Mouse (Mus musculus): ENCODE results near the gene Grik4. TPM values are rescaled to one million over a fixed set of nuclear protein-coding genes. Genes with fewer than 3 reads are reported as not detected.

Grik4 gene
- polyA plus RNA-seq, 1 experiment from 2014 or later: 1.9 TPM

DNA sequence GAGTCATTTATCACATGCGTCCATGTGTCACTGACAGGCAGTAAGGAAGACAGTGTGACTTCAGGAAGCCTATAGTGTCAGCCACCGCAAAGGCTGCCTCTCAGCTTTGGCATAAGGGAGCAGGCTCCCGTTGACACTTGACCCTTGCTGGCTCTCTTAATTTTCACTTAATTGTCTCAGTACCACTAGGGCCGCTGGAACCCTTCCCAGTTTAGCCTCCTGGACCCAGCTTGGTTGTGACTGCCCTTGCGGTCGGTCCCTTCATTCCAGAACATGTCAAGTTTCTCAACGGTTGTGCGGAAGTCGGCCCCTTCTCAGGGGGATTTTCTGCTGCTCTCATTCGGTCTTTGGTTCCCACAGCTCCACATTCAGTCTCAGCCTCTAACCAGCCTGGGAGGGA, 307.8 kb downstream of the Grik4 start:
- Histone ChIP-seq H3K4me1 (ENCODE audit: control insufficient read depth, insufficient read depth, low read length) (no peaks in the 10 kb centered on the region), H3K9ac (ENCODE audit: low read depth, low read length) (no peak overlapping the region), H3K4me3 (ENCODE audit: low read length) (no peak overlapping the region), H3K4me2 (replicated peaks; ENCODE audit: low read depth, low read length) (no peak overlapping the region), H3K27ac (ENCODE audit: low read depth, low read length) (no peak overlapping the region), H3K9me3 (ENCODE audit: control insufficient read depth, low read length) (no peaks in the 10 kb centered on the region), H3K36me3 (ENCODE audit: control insufficient read depth, insufficient read depth, low read length) (no peaks in the 10 kb centered on the region), H3K27me3 (ENCODE audit: control insufficient read depth, insufficient read depth, low read length) (no peaks in the 10 kb centered on the region)
- WGBS: 59% methylated on average over 10 of the region's 10 CpGs
- ATAC-seq (ENCODE audit: low FRiP score, low TSS enrichment): no peak

DNA sequence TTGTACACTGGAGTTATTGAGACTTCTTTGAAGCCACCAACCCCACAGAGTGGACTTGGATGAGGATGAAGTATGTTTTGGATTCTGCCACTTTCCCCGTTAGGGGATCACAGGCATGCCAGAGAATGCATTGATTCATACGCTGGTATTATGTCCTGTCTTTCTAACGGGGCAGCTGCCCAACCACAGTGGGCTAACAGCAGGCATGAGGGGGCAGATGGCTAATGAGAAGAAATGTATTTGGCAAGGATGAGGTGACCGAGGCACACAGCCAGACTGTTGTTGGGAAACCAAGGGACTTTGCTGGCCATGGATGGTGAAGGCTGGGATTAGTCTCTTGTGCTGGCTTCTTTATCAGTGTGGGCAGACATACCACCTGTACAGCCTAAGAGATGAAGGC, 312.8 kb downstream of the Grik4 start:
- ATAC-seq (ENCODE audit: low FRiP score, low TSS enrichment): no peak
- WGBS: 99% methylated on average over 4 of the region's 4 CpGs
- Histone ChIP-seq H3K27ac (ENCODE audit: low read depth, low read length) (no peak overlapping the region), H3K36me3 (ENCODE audit: control insufficient read depth, insufficient read depth, low read length) (no peaks in the 10 kb centered on the region; the same call in 1 of the 2 replicates), H3K9me3 (ENCODE audit: control insufficient read depth, low read length) (no peaks in the 10 kb centered on the region), H3K9ac (ENCODE audit: low read depth, low read length) (no peak overlapping the region), H3K4me2 (replicated peaks; ENCODE audit: low read depth, low read length) (no peak overlapping the region), H3K27me3 (ENCODE audit: control insufficient read depth, insufficient read depth, low read length) (no peaks in the 10 kb centered on the region), H3K4me3 (ENCODE audit: low read length) (no peak overlapping the region), H3K4me1 (ENCODE audit: control insufficient read depth, insufficient read depth, low read length) (no peaks in the 10 kb centered on the region)

DNA sequence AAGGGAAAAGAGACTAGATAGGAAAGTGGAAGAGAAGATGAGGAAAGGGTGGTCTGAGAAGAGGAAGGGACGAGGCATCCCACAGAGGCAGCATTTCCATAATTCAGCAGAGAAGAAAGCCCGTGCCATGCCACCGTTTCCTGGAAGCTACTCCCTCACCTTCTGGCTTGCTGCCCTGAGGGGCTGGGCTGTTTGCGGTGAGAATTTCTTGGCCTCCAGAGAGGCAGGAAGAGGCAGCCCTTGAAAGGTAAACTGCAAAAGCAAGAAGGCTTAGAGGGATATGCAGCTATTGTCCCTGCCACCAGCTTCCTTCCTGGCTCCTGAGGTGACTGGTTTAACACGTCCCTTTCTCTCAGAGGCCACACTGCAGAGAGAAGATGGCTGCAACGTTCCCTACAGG, 316.7 kb downstream of the Grik4 start:
- WGBS: 36% methylated on average over 6 of the region's 6 CpGs
- H3K4me3 ChIP-seq (ENCODE audit: low read length): no peak overlapping the region
- no peak overlapping the region for H3K4me2 ChIP-seq (replicated peaks; ENCODE audit: low read depth, low read length)
- H3K27me3 ChIP-seq (ENCODE audit: control insufficient read depth, insufficient read depth, low read length): no peaks in the 10 kb centered on the region
- H3K36me3 ChIP-seq (ENCODE audit: control insufficient read depth, insufficient read depth, low read length): no peaks in the 10 kb centered on the region; the same call in 1 of the 2 replicates
- ATAC-seq (ENCODE audit: low FRiP score, low TSS enrichment): no peak
- H3K4me1 ChIP-seq (ENCODE audit: control insufficient read depth, insufficient read depth, low read length): no peaks in the 10 kb centered on the region
- H3K9ac ChIP-seq (ENCODE audit: low read depth, low read length): no peak overlapping the region
- H3K27ac ChIP-seq (ENCODE audit: low read depth, low read length): no peak overlapping the region
- H3K9me3 ChIP-seq (ENCODE audit: control insufficient read depth, low read length): no peaks in the 10 kb centered on the region

DNA sequence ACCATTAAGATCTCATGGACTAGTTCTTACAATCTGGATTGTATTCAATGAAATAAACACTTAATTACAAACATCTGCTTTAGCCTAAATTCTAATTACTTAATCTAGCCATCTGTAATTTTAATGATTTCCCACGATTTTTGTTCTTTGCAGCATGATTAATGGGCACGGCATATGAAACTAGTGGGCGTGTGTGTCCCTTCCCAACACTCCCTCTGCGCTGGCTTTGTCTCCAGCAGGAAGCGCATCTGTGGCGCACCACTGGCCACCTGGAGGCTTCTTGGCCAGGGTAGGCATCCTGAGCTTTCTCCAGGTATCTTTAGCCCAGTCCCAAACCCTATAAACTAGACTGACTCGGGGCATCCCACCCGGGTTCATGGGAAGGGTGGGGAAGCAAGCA, 317.1 kb downstream of the Grik4 start:
- Histone ChIP-seq H3K4me1 (ENCODE audit: control insufficient read depth, insufficient read depth, low read length) (no peaks in the 10 kb centered on the region), H3K4me3 (ENCODE audit: low read length) (no peak overlapping the region), H3K4me2 (replicated peaks; ENCODE audit: low read depth, low read length) (no peak overlapping the region), H3K27ac (ENCODE audit: low read depth, low read length) (no peak overlapping the region), H3K9me3 (ENCODE audit: control insufficient read depth, low read length) (no peaks in the 10 kb centered on the region), H3K36me3 (ENCODE audit: control insufficient read depth, insufficient read depth, low read length) (no peaks in the 10 kb centered on the region; the same call in 1 of the 2 replicates), H3K27me3 (ENCODE audit: control insufficient read depth, insufficient read depth, low read length) (no peaks in the 10 kb centered on the region), H3K9ac (ENCODE audit: low read depth, low read length) (no peak overlapping the region)
- 67% methylated on average over 8 of the region's 8 CpGs for WGBS
- ATAC-seq (ENCODE audit: low FRiP score, low TSS enrichment): no peak

DNA sequence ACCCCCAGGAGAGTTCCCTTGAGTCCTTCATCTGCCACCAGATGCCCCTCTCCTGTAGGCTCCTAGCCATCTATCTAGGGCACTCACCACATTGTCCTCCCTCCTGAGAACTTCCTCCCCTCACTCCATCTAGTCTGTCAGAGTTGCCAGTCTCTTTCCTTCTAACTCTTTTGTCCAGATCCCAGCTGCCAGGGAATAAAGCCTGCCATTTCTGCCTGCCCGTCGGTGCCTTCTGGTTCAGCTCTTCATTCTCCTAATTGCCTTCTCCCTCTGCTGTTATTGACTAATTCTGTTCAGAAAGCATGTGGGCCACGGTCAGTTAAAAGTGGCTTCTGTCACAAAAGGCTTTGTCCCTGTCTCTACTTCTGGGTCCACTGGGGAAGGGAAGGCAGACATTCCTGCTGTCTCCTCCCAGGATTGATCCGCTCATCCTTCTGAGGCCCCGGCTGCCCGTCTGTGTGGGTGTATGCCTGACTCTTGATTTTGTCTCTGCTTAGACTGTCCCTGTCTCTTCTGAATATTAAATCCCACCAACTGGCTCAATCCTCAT, 318.0 kb downstream of the Grik4 start:
- ATAC-seq (ENCODE audit: low FRiP score, low TSS enrichment): no peak
- Histone ChIP-seq H3K4me3 (ENCODE audit: low read length) (no peak overlapping the region), H3K4me2 (replicated peaks; ENCODE audit: low read depth, low read length) (no peak overlapping the region), H3K36me3 (ENCODE audit: control insufficient read depth, insufficient read depth, low read length) (no peaks in the 10 kb centered on the region; the same call in 1 of the 2 replicates), H3K9ac (ENCODE audit: low read depth, low read length) (no peak overlapping the region), H3K27me3 (ENCODE audit: control insufficient read depth, insufficient read depth, low read length) (no peaks in the 10 kb centered on the region), H3K9me3 (ENCODE audit: control insufficient read depth, low read length) (no peaks in the 10 kb centered on the region), H3K4me1 (ENCODE audit: control insufficient read depth, insufficient read depth, low read length) (no peaks in the 10 kb centered on the region), H3K27ac (ENCODE audit: low read depth, low read length) (no peak overlapping the region)
- WGBS: 66% methylated on average over 6 of the region's 6 CpGs

DNA sequence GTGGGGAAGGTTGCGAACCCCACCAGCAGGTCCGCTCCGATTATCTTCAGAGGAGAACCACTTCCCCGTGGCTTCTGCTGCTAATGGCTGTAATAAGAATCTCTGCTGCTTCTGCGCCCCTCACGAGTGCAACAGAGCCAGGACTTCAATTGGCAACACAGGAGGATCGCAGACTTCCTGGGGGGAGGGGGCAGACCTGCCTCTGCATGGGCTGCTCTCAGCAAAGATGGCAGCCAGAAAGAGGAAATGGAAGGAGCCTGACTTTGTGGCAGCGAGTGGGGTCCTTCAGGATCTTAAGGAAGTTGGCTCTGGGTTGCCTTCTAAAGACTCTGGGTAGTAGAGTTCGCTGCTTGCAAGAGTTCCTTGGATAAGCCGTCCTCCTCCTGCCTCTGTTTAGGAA, 329.9 kb downstream of the Grik4 start:
- H3K9ac ChIP-seq (ENCODE audit: low read depth, low read length): no peak overlapping the region
- no peaks in the 10 kb centered on the region for H3K36me3 ChIP-seq (ENCODE audit: control insufficient read depth, insufficient read depth, low read length)
- no peaks in the 10 kb centered on the region for H3K27me3 ChIP-seq (ENCODE audit: control insufficient read depth, insufficient read depth, low read length)
- H3K27ac ChIP-seq (ENCODE audit: low read depth, low read length): no peak overlapping the region
- ATAC-seq (ENCODE audit: low FRiP score, low TSS enrichment): no peak
- H3K4me1 ChIP-seq (ENCODE audit: control insufficient read depth, insufficient read depth, low read length): no peaks in the 10 kb centered on the region
- no peaks in the 10 kb centered on the region for H3K9me3 ChIP-seq (ENCODE audit: control insufficient read depth, low read length)
- H3K4me2 ChIP-seq (replicated peaks; ENCODE audit: low read depth, low read length): no peak overlapping the region
- 63% methylated on average over 10 of the region's 10 CpGs for whole genome bisulfite sequencing
- H3K4me3 ChIP-seq (ENCODE audit: low read length): no peak overlapping the region

DNA sequence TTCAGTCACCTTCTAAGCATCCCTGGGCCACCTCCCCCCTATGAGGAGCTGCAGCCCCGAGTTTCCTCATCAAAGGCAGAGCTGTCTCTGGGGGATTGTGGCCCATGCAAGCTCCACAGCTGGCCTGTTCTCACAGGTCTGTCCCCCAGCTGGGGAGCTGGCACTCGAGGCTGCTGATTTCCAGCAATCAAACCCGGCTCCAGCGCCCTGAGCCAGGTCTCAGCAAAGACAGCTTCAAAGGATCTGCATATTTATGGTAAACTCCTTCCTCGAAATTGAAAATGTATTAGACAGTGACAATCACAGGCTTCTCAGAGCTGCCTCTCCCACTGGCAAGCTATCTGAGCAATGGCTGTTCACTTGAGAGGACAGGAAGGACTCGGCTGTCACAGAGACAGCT, 330.5 kb downstream of the Grik4 start:
- Histone ChIP-seq H3K27ac (ENCODE audit: low read depth, low read length) (no peak overlapping the region), H3K9ac (ENCODE audit: low read depth, low read length) (no peak overlapping the region), H3K4me2 (replicated peaks; ENCODE audit: low read depth, low read length) (no peak overlapping the region), H3K27me3 (ENCODE audit: control insufficient read depth, insufficient read depth, low read length) (no peaks in the 10 kb centered on the region), H3K4me1 (ENCODE audit: control insufficient read depth, insufficient read depth, low read length) (no peaks in the 10 kb centered on the region), H3K4me3 (ENCODE audit: low read length) (no peak overlapping the region), H3K36me3 (ENCODE audit: control insufficient read depth, insufficient read depth, low read length) (no peaks in the 10 kb centered on the region), H3K9me3 (ENCODE audit: control insufficient read depth, low read length) (no peaks in the 10 kb centered on the region)
- no peak for ATAC-seq (ENCODE audit: low FRiP score, low TSS enrichment)
- WGBS: 40% methylated on average over 6 of the region's 6 CpGs

DNA sequence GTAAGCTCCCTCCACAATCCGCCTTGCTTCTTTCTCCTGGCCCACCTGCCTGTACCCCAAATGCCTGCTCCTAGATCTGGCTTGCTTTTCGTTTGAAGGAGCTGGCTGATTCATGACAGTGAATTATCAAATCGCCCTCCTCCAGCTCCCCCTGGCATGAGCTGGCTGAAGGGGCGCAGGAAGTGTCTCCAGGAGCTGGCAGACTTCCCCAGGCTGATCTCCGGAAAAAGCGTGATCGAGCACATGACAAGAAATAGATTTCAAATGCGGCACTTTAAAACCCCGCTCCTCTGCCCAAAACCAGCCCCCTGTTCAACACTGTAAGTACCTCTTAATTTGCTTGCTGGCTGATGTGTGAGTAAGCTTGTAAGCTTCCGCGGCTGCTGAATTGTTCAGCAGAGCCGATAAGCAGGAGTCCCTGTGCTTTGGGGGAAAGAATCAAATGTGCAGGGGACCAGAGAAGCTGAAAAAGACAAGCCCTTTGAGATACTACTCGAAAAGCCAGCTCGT, 331.8 kb downstream of the Grik4 start:
- Histone ChIP-seq H3K36me3 (ENCODE audit: control insufficient read depth, insufficient read depth, low read length) (no peaks in the 10 kb centered on the region), H3K9ac (ENCODE audit: low read depth, low read length) (no peak overlapping the region), H3K4me1 (ENCODE audit: control insufficient read depth, insufficient read depth, low read length) (no peaks in the 10 kb centered on the region), H3K27ac (ENCODE audit: low read depth, low read length) (no peak overlapping the region), H3K27me3 (ENCODE audit: control insufficient read depth, insufficient read depth, low read length) (no peaks in the 10 kb centered on the region), H3K4me3 (ENCODE audit: low read length) (no peak overlapping the region), H3K9me3 (ENCODE audit: control insufficient read depth, low read length) (no peaks in the 10 kb centered on the region), H3K4me2 (replicated peaks; ENCODE audit: low read depth, low read length) (no peak overlapping the region)
- 73% methylated on average over 14 of the region's 14 CpGs for WGBS
- no peak for ATAC-seq (ENCODE audit: low FRiP score, low TSS enrichment)

DNA sequence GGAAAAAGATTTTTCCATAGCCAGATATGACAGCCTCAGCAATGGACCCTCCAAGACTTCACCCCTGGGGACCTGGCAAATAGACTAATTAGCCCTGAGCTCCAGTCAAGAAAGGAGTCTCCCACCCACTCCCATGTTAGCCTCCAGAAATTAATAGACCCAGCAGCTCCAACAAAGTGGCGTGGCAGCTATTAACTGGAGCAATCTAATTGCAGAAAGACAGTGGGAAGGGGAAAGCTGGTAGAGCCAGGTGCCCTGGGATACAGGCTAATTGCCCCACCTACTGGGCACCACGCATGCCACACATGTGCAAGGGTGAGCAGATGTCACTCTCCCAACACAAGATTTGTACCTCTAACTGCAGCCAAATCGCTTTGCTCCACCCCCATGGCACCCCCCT, 342.8 kb downstream of the Grik4 start:
- no peaks in the 10 kb centered on the region for H3K4me1 ChIP-seq (ENCODE audit: control insufficient read depth, insufficient read depth, low read length)
- H3K4me3 ChIP-seq (ENCODE audit: low read length): no peak overlapping the region
- 53% methylated on average over 3 of the region's 3 CpGs for WGBS
- no peak for ATAC-seq (ENCODE audit: low FRiP score, low TSS enrichment)
- no peaks in the 10 kb centered on the region for H3K9me3 ChIP-seq (ENCODE audit: control insufficient read depth, low read length)
- no peaks in the 10 kb centered on the region for H3K36me3 ChIP-seq (ENCODE audit: control insufficient read depth, insufficient read depth, low read length)
- no peak overlapping the region for H3K9ac ChIP-seq (ENCODE audit: low read depth, low read length)
- no peak overlapping the region for H3K27ac ChIP-seq (ENCODE audit: low read depth, low read length)
- H3K4me2 ChIP-seq (replicated peaks; ENCODE audit: low read depth, low read length): no peak overlapping the region
- no peaks in the 10 kb centered on the region for H3K27me3 ChIP-seq (ENCODE audit: control insufficient read depth, insufficient read depth, low read length)

Data from kidney, embryonic 14.5 days (tissue).